Mouse (Mus musculus): ENCODE measurements at regions not wholly inside any gene's neighbourhood (a gene's known extent, or its start where the extent isn't known, plus 50 kb on each side); places are given as distances from the start of the nearest gene placed in this dataset.

- Histone ChIP-seq H3K4me1 (replicated peaks) (no peaks in the 10 kb centered on the region), H3K4me3 (replicated peaks) (no peak overlapping the region), H3K9me3 (no peaks in the 10 kb centered on the region), H3K27ac (no peak overlapping the region), H3K36me3 (no peaks in the 10 kb centered on the region), H3K27me3 (no peaks in the 10 kb centered on the region), H3K4me2 (no peak overlapping the region), H3K9ac (replicated peaks) (no peak overlapping the region)
- ATAC-seq (ENCODE audit: insufficient number of reproducible peaks, insufficient read depth, low FRiP score, low TSS enrichment, low read depth), result no peak
- 78% methylated on average over 7 of the region's 7 CpGs for WGBS
These were observed 106.7 kb downstream of the Cpeb2 start for GRCm38 (mm10) chr5:43339671-43340070.

- 66% methylated on average over 2 of the region's 2 CpGs for WGBS
- no peak overlapping the region for H3K9ac ChIP-seq (replicated peaks)
- no peaks in the 10 kb centered on the region for H3K36me3 ChIP-seq
- no peak overlapping the region for H3K27ac ChIP-seq
- H3K4me1 ChIP-seq (replicated peaks), result no peaks in the 10 kb centered on the region
- no peaks in the 10 kb centered on the region for H3K27me3 ChIP-seq
- no peak overlapping the region for H3K4me3 ChIP-seq (replicated peaks)
- ATAC-seq (ENCODE audit: insufficient number of reproducible peaks, insufficient read depth, low FRiP score, low TSS enrichment, low read depth), result no peak
- H3K9me3 ChIP-seq, result no peaks in the 10 kb centered on the region
- H3K4me2 ChIP-seq, result no peak overlapping the region
These were observed 108.5 kb downstream of the Cpeb2 start for GRCm38 (mm10) chr5:43341475-43341874.

- Histone ChIP-seq H3K4me1 (replicated peaks) (no peaks in the 10 kb centered on the region), H3K9me3 (no peaks in the 10 kb centered on the region), H3K36me3 (no peaks in the 10 kb centered on the region), H3K27ac (no peak overlapping the region), H3K9ac (replicated peaks) (no peak overlapping the region), H3K27me3 (no peaks in the 10 kb centered on the region), H3K4me3 (replicated peaks) (no peak overlapping the region), H3K4me2 (no peak overlapping the region)
- no peak for ATAC-seq (ENCODE audit: insufficient number of reproducible peaks, insufficient read depth, low FRiP score, low TSS enrichment, low read depth)
- 84% methylated on average over 1 of the region's 1 CpGs for WGBS
These were observed 111.5 kb downstream of the Cpeb2 start for GRCm38 (mm10) chr5:43344441-43344840.

- H3K4me1 ChIP-seq (replicated peaks), result peaks cover 24% of the 10 kb centered on the region
- WGBS, result 72% methylated on average over 2 of the region's 2 CpGs
- H3K36me3 ChIP-seq, result no peaks in the 10 kb centered on the region
- H3K4me3 ChIP-seq (replicated peaks), result no peak overlapping the region
- no peak overlapping the region for H3K4me2 ChIP-seq
- no peak overlapping the region for H3K27ac ChIP-seq
- no peaks in the 10 kb centered on the region for H3K9me3 ChIP-seq
- no peaks in the 10 kb centered on the region for H3K27me3 ChIP-seq
- ATAC-seq (ENCODE audit: insufficient number of reproducible peaks, insufficient read depth, low FRiP score, low TSS enrichment, low read depth), result no peak
- no peak overlapping the region for H3K9ac ChIP-seq (replicated peaks)
These were observed 118.0 kb downstream of the Cpeb2 start for GRCm38 (mm10) chr5:43350987-43351386.

- no peak for ATAC-seq (ENCODE audit: insufficient number of reproducible peaks, insufficient read depth, low FRiP score, low TSS enrichment, low read depth)
- H3K36me3 ChIP-seq, result no peaks in the 10 kb centered on the region
- H3K9me3 ChIP-seq, result no peaks in the 10 kb centered on the region
- H3K9ac ChIP-seq (replicated peaks), result no peak overlapping the region
- peak overlapping the region; percentile 24; the same call in 1 of the 2 replicates for H3K4me2 ChIP-seq
- H3K27me3 ChIP-seq, result no peaks in the 10 kb centered on the region
- H3K4me3 ChIP-seq (replicated peaks), result no peak overlapping the region
- 32% methylated on average over 23 of the region's 23 CpGs for WGBS
- H3K27ac ChIP-seq, result no peak overlapping the region
- peaks cover 24% of the 10 kb centered on the region for H3K4me1 ChIP-seq (replicated peaks)
These were observed 120.3 kb downstream of the Cpeb2 start for GRCm38 (mm10) chr5:43353021-43353990.

GRCm38 (mm10) chr5:43354351-43354942, 121.5 kb downstream of the Cpeb2 start:
- H3K27me3 ChIP-seq, result no peaks in the 10 kb centered on the region
- H3K9me3 ChIP-seq, result no peaks in the 10 kb centered on the region
- H3K36me3 ChIP-seq, result no peaks in the 10 kb centered on the region
- H3K4me3 ChIP-seq (replicated peaks), result peak overlapping the region; percentile 40
- peak overlapping the region; percentile 40 for H3K9ac ChIP-seq (replicated peaks)
- peak overlapping the region; percentile 62 for H3K4me2 ChIP-seq
- peaks cover 24% of the 10 kb centered on the region for H3K4me1 ChIP-seq (replicated peaks)
- WGBS, result 36% methylated on average over 14 of the region's 14 CpGs
- H3K27ac ChIP-seq, result no peak overlapping the region
- no peak for ATAC-seq (ENCODE audit: insufficient number of reproducible peaks, insufficient read depth, low FRiP score, low TSS enrichment, low read depth)

GRCm38 (mm10) chr5:43355026-43355580, 122.1 kb downstream of the Cpeb2 start:
- ATAC-seq (ENCODE audit: insufficient number of reproducible peaks, insufficient read depth, low FRiP score, low TSS enrichment, low read depth), result peak; percentile 97
- WGBS, result under 1% methylated on average over 12 of the region's 12 CpGs
- H3K9me3 ChIP-seq, result no peaks in the 10 kb centered on the region
- no peaks in the 10 kb centered on the region for H3K27me3 ChIP-seq
- H3K4me1 ChIP-seq (replicated peaks), result peaks cover 24% of the 10 kb centered on the region
- H3K9ac ChIP-seq (replicated peaks), result peak overlapping the region; percentile 45
- peak overlapping the region; percentile 69 for H3K27ac ChIP-seq
- no peaks in the 10 kb centered on the region for H3K36me3 ChIP-seq
- peak overlapping the region; percentile 40 for H3K4me3 ChIP-seq (replicated peaks)
- peak overlapping the region; percentile 62 for H3K4me2 ChIP-seq

GRCm38 (mm10) chr5:43355832-43356231, 122.9 kb downstream of the Cpeb2 start:
- peak overlapping the region; percentile 69 for H3K27ac ChIP-seq
- H3K36me3 ChIP-seq, result no peaks in the 10 kb centered on the region
- 0 out of 2 replicates have a peak overlapping the region, but pooled peaks have one; percentile 45 for H3K9ac ChIP-seq (replicated peaks)
- H3K27me3 ChIP-seq, result no peaks in the 10 kb centered on the region
- peaks cover 24% of the 10 kb centered on the region for H3K4me1 ChIP-seq (replicated peaks)
- no peaks in the 10 kb centered on the region for H3K9me3 ChIP-seq
- 84% methylated on average over 16 of the region's 16 CpGs for WGBS
- peak overlapping the region; percentile 40; the same call in 1 of the 2 replicates for H3K4me3 ChIP-seq (replicated peaks)
- peak overlapping the region; percentile 62 for H3K4me2 ChIP-seq
- no peak for ATAC-seq (ENCODE audit: insufficient number of reproducible peaks, insufficient read depth, low FRiP score, low TSS enrichment, low read depth)

- 90% methylated on average over 5 of the region's 5 CpGs for WGBS
- H3K9ac ChIP-seq (replicated peaks), result no peak overlapping the region
- H3K9me3 ChIP-seq, result no peaks in the 10 kb centered on the region
These were observed 124.2 kb downstream of the Cpeb2 start for GRCm38 (mm10) chr5:43357100-43357680.

GRCm38 (mm10) chr5:43357901-43358300, 124.9 kb downstream of the Cpeb2 start:
- Histone ChIP-seq H3K4me1 (replicated peaks) (peaks cover 20% of the 10 kb centered on the region), H3K36me3 (no peaks in the 10 kb centered on the region), H3K27me3 (no peaks in the 10 kb centered on the region), H3K9me3 (no peaks in the 10 kb centered on the region), H3K4me2 (no peak overlapping the region), H3K27ac (no peak overlapping the region), H3K4me3 (replicated peaks) (no peak overlapping the region), H3K9ac (replicated peaks) (no peak overlapping the region)
- 90% methylated on average over 5 of the region's 5 CpGs for WGBS
- ATAC-seq (ENCODE audit: insufficient number of reproducible peaks, insufficient read depth, low FRiP score, low TSS enrichment, low read depth), result no peak

More at GRCm38 (mm10) chr5:43357100-43357680, 124.2 kb downstream of the Cpeb2 start:
- Histone ChIP-seq H3K4me1 (replicated peaks) (peaks cover 24% of the 10 kb centered on the region), H3K27me3 (no peaks in the 10 kb centered on the region), H3K4me2 (no peak overlapping the region), H3K36me3 (no peaks in the 10 kb centered on the region), H3K27ac (no peak overlapping the region), H3K4me3 (replicated peaks) (no peak overlapping the region)
- ATAC-seq (ENCODE audit: insufficient number of reproducible peaks, insufficient read depth, low FRiP score, low TSS enrichment, low read depth), result no peak

Data from limb, embryonic 12.5 days (tissue).